Mouse (Mus musculus) heart, embryonic 12.5 days (tissue): ENCODE results near the gene Glis1. TPM values are rescaled to one million over a fixed set of nuclear protein-coding genes. Genes with fewer than 3 reads are reported as not detected.

Source experiments
- ATAC-seq: fragments of 200-750 bp; cut with Nextera tagmentation; 2 replicates; pipeline ENCODE4 v1.8.0; 2017; ENCODE audit warnings: moderate TSS enrichment, moderate library complexity; ENCODE audit not compliant: insufficient number of reproducible peaks, low FRiP score
- H3K27ac ChIP-seq: fragments of 300-500 bp; sonication (generic); 2 replicates; pipeline ENCODE4 v1.5.1; 2016; ENCODE audit warnings: mild to moderate bottlenecking, moderate library complexity; ENCODE audit not compliant: poor library complexity, severe bottlenecking
- H3K27me3 ChIP-seq: fragments of 300-500 bp; sonication (generic); replicated peaks from 2 replicates; pipeline ENCODE4 v1.6.1; 2016; ENCODE audit warnings: mild to moderate bottlenecking, moderate library complexity
- H3K36me3 ChIP-seq: fragments of 300-500 bp; sonication (generic); 2 replicates; pipeline ENCODE4 v1.6.1; 2016; ENCODE audit warnings: mild to moderate bottlenecking, moderate library complexity
- H3K4me1 ChIP-seq: fragments of 300-500 bp; sonication (generic); replicated peaks from 2 replicates; pipeline ENCODE4 v1.6.1; 2016; ENCODE audit warnings: mild to moderate bottlenecking
- H3K4me2 ChIP-seq: fragments of 300-500 bp; sonication (generic); 2 replicates; pipeline ENCODE4 v1.6.1; 2016; ENCODE audit warnings: mild to moderate bottlenecking, moderate library complexity
- H3K4me3 ChIP-seq: fragments of 300-500 bp; sonication (generic); 2 replicates; pipeline ENCODE4 v1.5.1; 2016; ENCODE audit warnings: mild to moderate bottlenecking
- H3K9ac ChIP-seq: fragments of 300-500 bp; sonication (generic); 2 replicates; pipeline ENCODE4 v1.6.1; 2016; ENCODE audit warnings: mild to moderate bottlenecking, moderate library complexity
- H3K9me3 ChIP-seq: fragments of 300-500 bp; sonication (generic); replicated peaks from 2 replicates; pipeline ENCODE4 v1.6.1; 2016; ENCODE audit warnings: mild to moderate bottlenecking, moderate library complexity
- WGBS: fragments of 180-500 bp; shearing (Covaris S2); methylation state at CpG from one replicate; pipeline ENCODE4 v1.1.7; 2016; 5-methylcytosine and 5-hydroxymethylcytosine counted together
- polyA plus RNA-seq: library from polyadenylated mRNA; unstranded; fragments of >200 nt; fragmentation: Nextera tagmentation; extraction: Ambion mirVana; gene quantifications from 2 replicates; pipeline ENCODE4 v1.2.1, GENCODE M21; 2016

Glis1 gene
- polyA plus RNA-seq, 1 experiment from 2014 or later: 0.47 TPM

- ATAC-seq: no peak
- no peak overlapping the region for H3K9ac ChIP-seq
- H3K27me3 ChIP-seq: peaks cover 51% of the 10 kb centered on the region
- no peaks in the 10 kb centered on the region for H3K36me3 ChIP-seq
- WGBS: 72% methylated on average over 2 of the region's 2 CpGs
- H3K4me3 ChIP-seq: no peak overlapping the region
- no peak overlapping the region for H3K27ac ChIP-seq
- no peaks in the 10 kb centered on the region for H3K4me1 ChIP-seq
- no peak overlapping the region for H3K4me2 ChIP-seq
- no peaks in the 10 kb centered on the region for H3K9me3 ChIP-seq
Measured at GRCm38 (mm10) chr4:107482541-107482940, 48.1 kb downstream of the Glis1 start.

- Histone ChIP-seq H3K4me1 (no peaks in the 10 kb centered on the region), H3K4me2 (no peak overlapping the region), H3K9ac (no peak overlapping the region), H3K4me3 (no peak overlapping the region), H3K27ac (no peak overlapping the region), H3K9me3 (no peaks in the 10 kb centered on the region), H3K36me3 (no peaks in the 10 kb centered on the region), H3K27me3 (peaks cover 40% of the 10 kb centered on the region)
- ATAC-seq: no peak
- 88% methylated on average over 20 of the region's 20 CpGs for WGBS
Measured at GRCm38 (mm10) chr4:107483556-107484220, 49.3 kb downstream of the Glis1 start.

GRCm38 (mm10) chr4:107484221-107484575 lies 49.8 kb downstream of the Glis1 start:
- H3K36me3 ChIP-seq: no peaks in the 10 kb centered on the region
- no peak overlapping the region for H3K4me2 ChIP-seq
- no peak for ATAC-seq
- H3K27me3 ChIP-seq: peaks cover 37% of the 10 kb centered on the region
- no peak overlapping the region for H3K4me3 ChIP-seq
- H3K9ac ChIP-seq: no peak overlapping the region
- no peak overlapping the region for H3K27ac ChIP-seq
- WGBS: 84% methylated on average over 4 of the region's 4 CpGs
- H3K4me1 ChIP-seq: no peaks in the 10 kb centered on the region
- H3K9me3 ChIP-seq: no peaks in the 10 kb centered on the region

GRCm38 (mm10) chr4:107485903-107486302 lies 51.5 kb downstream of the Glis1 start:
- H3K9ac ChIP-seq: no peak overlapping the region
- no peaks in the 10 kb centered on the region for H3K4me1 ChIP-seq
- peaks cover 25% of the 10 kb centered on the region for H3K27me3 ChIP-seq
- ATAC-seq: no peak
- 61% methylated on average over 5 of the region's 5 CpGs for WGBS
- H3K36me3 ChIP-seq: no peaks in the 10 kb centered on the region
- H3K27ac ChIP-seq: no peak overlapping the region
- no peak overlapping the region for H3K4me3 ChIP-seq
- no peak overlapping the region for H3K4me2 ChIP-seq
- H3K9me3 ChIP-seq: no peaks in the 10 kb centered on the region

- no peak overlapping the region for H3K27ac ChIP-seq
- no peak overlapping the region for H3K4me2 ChIP-seq
- H3K9ac ChIP-seq: no peak overlapping the region
- H3K36me3 ChIP-seq: no peaks in the 10 kb centered on the region
- no peak overlapping the region for H3K4me3 ChIP-seq
- peaks cover 27% of the 10 kb centered on the region for H3K27me3 ChIP-seq
- ATAC-seq: no peak
- WGBS: 78% methylated on average over 20 of the region's 20 CpGs
- no peaks in the 10 kb centered on the region for H3K9me3 ChIP-seq
- H3K4me1 ChIP-seq: peaks cover 6% of the 10 kb centered on the region; the same call in 1 of the 2 replicates
Measured at GRCm38 (mm10) chr4:107489121-107489840, 54.9 kb downstream of the Glis1 start.

GRCm38 (mm10) chr4:107492991-107493390 lies 58.6 kb downstream of the Glis1 start:
- WGBS: 42% methylated on average over 5 of the region's 5 CpGs
- ATAC-seq: no peak

GRCm38 (mm10) chr4:107495751-107496430 lies 61.5 kb downstream of the Glis1 start:
- H3K4me3 ChIP-seq: no peak overlapping the region
- peaks cover 6% of the 10 kb centered on the region for H3K4me1 ChIP-seq
- H3K36me3 ChIP-seq: no peaks in the 10 kb centered on the region
- H3K9me3 ChIP-seq: no peaks in the 10 kb centered on the region
- no peak overlapping the region for H3K27ac ChIP-seq
- H3K27me3 ChIP-seq: peaks cover 17% of the 10 kb centered on the region; the same call in 1 of the 2 replicates
- H3K4me2 ChIP-seq: no peak overlapping the region
- no peak for ATAC-seq
- H3K9ac ChIP-seq: no peak overlapping the region
- 77% methylated on average over 9 of the region's 9 CpGs for WGBS

More at GRCm38 (mm10) chr4:107492991-107493390, 58.6 kb downstream of the Glis1 start:
- no peak overlapping the region for H3K9ac ChIP-seq
- H3K4me1 ChIP-seq: peaks cover 6% of the 10 kb centered on the region
- H3K27me3 ChIP-seq: peaks cover 18% of the 10 kb centered on the region; the same call in 1 of the 2 replicates
- H3K36me3 ChIP-seq: no peaks in the 10 kb centered on the region
- H3K27ac ChIP-seq: no peak overlapping the region
- H3K4me2 ChIP-seq: no peak overlapping the region
- H3K9me3 ChIP-seq: no peaks in the 10 kb centered on the region
- no peak overlapping the region for H3K4me3 ChIP-seq

GRCm38 (mm10) chr4:107497430-107497935 lies 63.1 kb downstream of the Glis1 start:
- H3K36me3 ChIP-seq: no peaks in the 10 kb centered on the region
- no peak for ATAC-seq
- no peaks in the 10 kb centered on the region for H3K9me3 ChIP-seq
- no peak overlapping the region for H3K4me2 ChIP-seq
- 0 out of 2 replicates have a peak, but pooled peaks cover 3% of the 10 kb centered on the region for H3K27me3 ChIP-seq
- WGBS: 71% methylated on average over 18 of the region's 18 CpGs
- no peak overlapping the region for H3K9ac ChIP-seq
- H3K4me1 ChIP-seq: peaks cover 12% of the 10 kb centered on the region
- no peak overlapping the region for H3K4me3 ChIP-seq
- no peak overlapping the region for H3K27ac ChIP-seq

- Histone ChIP-seq H3K9me3 (no peaks in the 10 kb centered on the region), H3K4me2 (no peak overlapping the region), H3K9ac (no peak overlapping the region), H3K4me3 (no peak overlapping the region), H3K27ac (no peak overlapping the region), H3K4me1 (peaks cover 13% of the 10 kb centered on the region), H3K27me3 (0 out of 2 replicates have a peak, but pooled peaks cover 9% of the 10 kb centered on the region), H3K36me3 (no peaks in the 10 kb centered on the region)
- no peak for ATAC-seq
- WGBS: 61% methylated on average over 10 of the region's 10 CpGs
Measured at GRCm38 (mm10) chr4:107502601-107503051, 68.2 kb downstream of the Glis1 start.

- Histone ChIP-seq H3K27me3 (no peaks in the 10 kb centered on the region), H3K4me1 (0 out of 2 replicates have a peak, but pooled peaks cover 5% of the 10 kb centered on the region), H3K9ac (no peak overlapping the region), H3K27ac (no peak overlapping the region), H3K9me3 (no peaks in the 10 kb centered on the region), H3K4me2 (no peak overlapping the region), H3K36me3 (no peaks in the 10 kb centered on the region), H3K4me3 (no peak overlapping the region)
- no peak for ATAC-seq
- 86% methylated on average over 11 of the region's 11 CpGs for WGBS
Measured at GRCm38 (mm10) chr4:107514981-107515380, 80.6 kb downstream of the Glis1 start.

GRCm38 (mm10) chr4:107515626-107516025 lies 81.2 kb downstream of the Glis1 start:
- WGBS: 90% methylated on average over 7 of the region's 7 CpGs
- Histone ChIP-seq H3K9me3 (no peaks in the 10 kb centered on the region), H3K36me3 (no peaks in the 10 kb centered on the region), H3K27ac (no peak overlapping the region), H3K4me3 (no peak overlapping the region), H3K9ac (no peak overlapping the region), H3K4me1 (peaks cover 10% of the 10 kb centered on the region), H3K27me3 (no peaks in the 10 kb centered on the region), H3K4me2 (no peak overlapping the region)
- no peak for ATAC-seq
